Mouse (Mus musculus): Measurements from ENCODE around the gene Gm13420. TPM values are rescaled to one million over a fixed set of nuclear protein-coding genes. Genes with fewer than 3 reads are reported as not detected.

Gene Gm13420
- polyA plus RNA-seq, 1 experiment from 2014 or later: 2.4 TPM

GRCm38 (mm10) chr2:29698421-29699290 is 52.8 kb downstream of the Gm13420 start:
- ATAC-seq (ENCODE audit: insufficient read depth, low FRiP score, low read depth): no peak
- Histone ChIP-seq H3K9ac (no peak overlapping the region), H3K36me3 (peaks cover 27% of the 10 kb centered on the region), H3K27me3 (replicated peaks) (no peaks in the 10 kb centered on the region), H3K4me3 (replicated peaks) (no peak overlapping the region), H3K27ac (no peak overlapping the region), H3K9me3 (no peaks in the 10 kb centered on the region), H3K4me2 (no peak overlapping the region), H3K4me1 (no peaks in the 10 kb centered on the region)
- 79% methylated on average over 6 of the region's 6 CpGs for WGBS

GRCm38 (mm10) chr2:29696207-29696800 is 55.2 kb downstream of the Gm13420 start:
- Histone ChIP-seq H3K27ac (no peak overlapping the region), H3K27me3 (replicated peaks) (no peaks in the 10 kb centered on the region), H3K4me2 (no peak overlapping the region), H3K9me3 (no peaks in the 10 kb centered on the region), H3K36me3 (peaks cover 18% of the 10 kb centered on the region), H3K4me1 (no peaks in the 10 kb centered on the region), H3K9ac (no peak overlapping the region), H3K4me3 (replicated peaks) (no peak overlapping the region)
- WGBS: 74% methylated on average over 7 of the region's 7 CpGs
- no peak for ATAC-seq (ENCODE audit: insufficient read depth, low FRiP score, low read depth)

Other genes with a start within 250 kb of the Gm13420 start
- gene Rapgef1, start 132.0 kb downstream of the Gm13420 start, polyA plus RNA-seq (2015; fragmentation: Nextera tagmentation; extraction: Ambion mirVana): 12.7 and 14.5 TPM in 2 replicates
- not detected in 2 replicates for gene Gm13547, start 7.6 kb upstream of the Gm13420 start, polyA plus RNA-seq (2015; fragmentation: Nextera tagmentation; extraction: Ambion mirVana)
- 33.3 and 35.7 TPM in 2 replicates for gene Coq4, start 35.8 kb upstream of the Gm13420 start, polyA plus RNA-seq (2015; fragmentation: Nextera tagmentation; extraction: Ambion mirVana)
- gene Trub2, start 36.8 kb upstream of the Gm13420 start, polyA plus RNA-seq (2015; fragmentation: Nextera tagmentation; extraction: Ambion mirVana): 32.2 and 36.3 TPM in 2 replicates
- gene Slc27a4, start 50.9 kb upstream of the Gm13420 start, polyA plus RNA-seq (2015; fragmentation: Nextera tagmentation; extraction: Ambion mirVana): 19.7 and 21.3 TPM in 2 replicates
- 19.1 and 20.0 TPM in 2 replicates for gene Urm1, start 68.4 kb upstream of the Gm13420 start, polyA plus RNA-seq (2015; fragmentation: Nextera tagmentation; extraction: Ambion mirVana)
- gene Cercam, start 117.5 kb upstream of the Gm13420 start, polyA plus RNA-seq (2015; fragmentation: Nextera tagmentation; extraction: Ambion mirVana): 28.5 and 29.4 TPM in 2 replicates
- 53.6 and 53.8 TPM in 2 replicates for gene Odf2, start 137.5 kb upstream of the Gm13420 start, polyA plus RNA-seq (2015; fragmentation: Nextera tagmentation; extraction: Ambion mirVana)
- 49.3 and 51.8 TPM in 2 replicates for gene Gle1, start 183.7 kb upstream of the Gm13420 start, polyA plus RNA-seq (2015; fragmentation: Nextera tagmentation; extraction: Ambion mirVana)
- gene Sptan1, start 213.9 kb upstream of the Gm13420 start, polyA plus RNA-seq (2015; fragmentation: Nextera tagmentation; extraction: Ambion mirVana): 74.3 and 78.5 TPM in 2 replicates